Mouse (Mus musculus): Measurements from ENCODE around the gene Kdf1. TPM values are rescaled to one million over a fixed set of nuclear protein-coding genes. Genes with fewer than 3 reads are reported as not detected.

Gene Kdf1
- polyA plus RNA-seq, 1 experiment from 2014 or later = 0.57 TPM

DNA sequence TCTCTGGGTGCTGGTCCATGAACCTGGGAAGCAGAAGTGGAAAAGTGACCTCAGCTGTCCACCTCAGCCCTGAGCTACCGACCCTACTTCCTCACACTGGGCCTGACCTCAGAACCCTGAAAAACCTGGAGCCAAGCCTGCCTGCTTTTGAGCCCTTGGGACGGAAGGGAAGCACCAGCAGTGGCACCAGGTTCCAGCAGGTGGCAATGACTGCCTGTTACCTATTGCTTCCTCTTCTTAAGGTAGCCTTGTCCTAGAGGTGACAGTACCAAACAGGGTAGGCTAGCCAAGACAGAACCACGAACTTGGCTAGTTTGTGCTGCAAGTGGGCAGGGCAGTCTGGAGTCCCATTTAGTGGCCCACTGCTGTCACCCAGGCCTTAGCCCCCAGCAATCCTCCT lies 14.0 kb downstream of the Kdf1 start:
- H3K27ac ChIP-seq (replicated peaks) = no peak overlapping the region
- H3K9ac ChIP-seq (replicated peaks) = no peak overlapping the region
- no peak for ATAC-seq (ENCODE audit: low FRiP score, low read depth)
- H3K27me3 ChIP-seq = no peaks in the 10 kb centered on the region
- no peaks in the 10 kb centered on the region for H3K9me3 ChIP-seq
- no peak overlapping the region for H3K4me2 ChIP-seq (replicated peaks)
- H3K4me3 ChIP-seq = no peak overlapping the region
- WGBS = 95% methylated on average over 3 of the region's 3 CpGs
- no peaks in the 10 kb centered on the region for H3K4me1 ChIP-seq
- peaks cover 95% of the 10 kb centered on the region for H3K36me3 ChIP-seq

DNA sequence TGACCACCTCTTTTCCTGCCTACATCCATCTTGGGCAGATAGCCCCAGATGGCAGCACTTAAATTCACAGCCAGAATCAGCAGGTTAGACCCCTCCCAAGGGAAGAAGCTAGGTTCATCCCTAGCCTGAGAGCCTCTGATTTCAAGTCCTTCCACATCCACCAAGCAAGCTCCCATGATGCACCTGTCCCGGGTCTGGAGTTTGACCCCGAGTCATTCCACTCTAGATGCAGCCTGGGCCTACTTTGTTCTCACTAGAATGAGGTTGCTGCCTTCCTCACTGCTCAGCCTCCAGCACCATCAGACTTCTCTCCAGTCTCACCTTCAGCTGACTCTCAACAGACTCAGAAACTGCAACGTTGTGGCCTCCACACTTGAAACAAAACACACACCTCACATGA lies 17.3 kb downstream of the Kdf1 start:
- Histone ChIP-seq H3K9me3 (no peaks in the 10 kb centered on the region), H3K4me1 (no peaks in the 10 kb centered on the region), H3K4me2 (replicated peaks) (no peak overlapping the region), H3K4me3 (no peak overlapping the region), H3K27me3 (no peaks in the 10 kb centered on the region), H3K36me3 (peaks cover 99% of the 10 kb centered on the region), H3K27ac (replicated peaks) (no peak overlapping the region), H3K9ac (replicated peaks) (no peak overlapping the region)
- no peak for ATAC-seq (ENCODE audit: low FRiP score, low read depth)
- 84% methylated on average over 3 of the region's 3 CpGs for WGBS

DNA sequence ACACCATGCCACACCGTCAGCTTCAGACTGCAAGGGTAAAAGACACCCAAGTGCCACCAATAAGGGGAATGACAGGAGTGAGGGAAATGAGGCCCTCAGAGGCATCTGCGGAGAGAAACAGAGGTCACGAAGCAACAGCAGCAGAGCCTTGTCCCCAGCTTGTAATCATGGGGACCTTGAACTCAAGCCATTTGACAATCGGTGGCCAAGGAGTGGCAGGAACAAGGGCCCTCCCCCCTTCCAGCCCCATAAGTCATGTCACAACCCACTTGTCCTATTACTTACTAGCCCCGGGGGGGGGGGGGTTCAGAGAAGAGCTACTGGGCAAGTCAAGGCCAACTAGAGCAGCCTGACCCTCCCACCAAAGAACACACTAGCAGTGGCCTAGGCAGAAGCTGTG lies 17.9 kb downstream of the Kdf1 start:
- Histone ChIP-seq H3K4me2 (replicated peaks) (no peak overlapping the region), H3K27me3 (no peaks in the 10 kb centered on the region), H3K27ac (replicated peaks) (no peak overlapping the region), H3K9me3 (no peaks in the 10 kb centered on the region), H3K36me3 (peaks cover 99% of the 10 kb centered on the region), H3K9ac (replicated peaks) (no peak overlapping the region), H3K4me3 (no peak overlapping the region), H3K4me1 (no peaks in the 10 kb centered on the region)
- WGBS = 93% methylated on average over 5 of the region's 5 CpGs
- ATAC-seq (ENCODE audit: low FRiP score, low read depth) = no peak

DNA sequence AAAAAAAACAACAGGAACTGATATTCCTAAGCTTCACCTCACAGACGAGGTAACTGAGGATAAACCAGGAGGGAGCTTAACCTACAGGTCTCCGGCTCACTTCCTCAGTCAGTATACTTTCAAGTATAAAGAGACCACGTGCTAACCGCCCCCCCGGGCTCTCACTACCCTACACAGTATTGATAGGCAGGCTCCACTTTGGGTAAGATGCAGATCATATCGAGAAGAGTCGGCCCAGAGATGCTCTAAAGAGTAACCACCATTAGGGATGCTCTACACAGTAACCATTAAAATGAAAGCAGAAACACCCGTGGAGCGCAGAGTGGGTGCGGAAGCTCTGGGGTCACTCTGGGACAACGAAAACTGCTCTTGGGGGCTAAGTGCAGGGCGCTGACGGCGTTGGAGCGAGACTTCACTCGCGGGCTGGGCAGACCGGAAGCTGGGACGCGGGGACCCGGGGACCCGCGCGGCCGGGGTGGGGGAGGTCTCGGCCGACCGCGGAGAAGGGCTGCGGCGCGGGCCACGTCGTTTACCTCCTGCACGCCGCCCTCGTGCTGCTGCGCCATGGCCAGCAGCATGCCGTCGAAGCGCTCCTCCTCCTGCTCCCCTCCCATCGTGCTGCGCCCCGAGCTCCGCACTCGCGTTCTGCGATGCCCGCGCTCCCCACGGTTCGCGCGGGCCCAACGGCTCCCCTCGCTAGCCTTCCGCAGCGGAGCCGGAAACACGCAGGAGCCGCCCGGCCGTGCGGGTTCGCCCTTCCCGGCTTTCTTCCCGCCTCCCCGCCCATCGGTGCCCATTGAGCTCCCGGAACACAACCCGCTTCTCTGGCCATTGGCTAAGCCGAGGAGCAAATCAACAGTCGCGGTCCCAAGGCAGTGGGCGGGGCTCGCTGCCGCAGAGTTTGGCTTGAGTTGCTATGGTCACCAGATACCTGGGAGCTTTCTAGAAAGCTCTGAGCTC lies 26.8 kb downstream of the Kdf1 start, which contains the start of gene Nudc:
Gene Nudc (minus strand): TSS at position 725 of the 960 bp plus-strand sequence.
- H3K27ac ChIP-seq (replicated peaks) = peak within 1 kb of the TSS; percentile 69
- H3K4me3 ChIP-seq = peak within 1 kb of the TSS; percentile 97
- 0 out of 2 replicates have a peak, but pooled peaks cover 4% of the 10 kb centered on the region for H3K9me3 ChIP-seq
- H3K36me3 ChIP-seq = peaks cover 32% of the 10 kb centered on the region
- peak within 1 kb of the TSS; percentile 87 for H3K9ac ChIP-seq (replicated peaks)
- H3K4me2 ChIP-seq (replicated peaks) = peak within 1 kb of the TSS; percentile 88
- H3K4me1 ChIP-seq = peaks cover 20% of the 10 kb centered on the region
- ATAC-seq (ENCODE audit: low FRiP score, low read depth) = peak; percentile 97
- no peaks in the 10 kb centered on the region for H3K27me3 ChIP-seq
- under 1% methylated on average over 64 of the region's 77 CpGs for WGBS

DNA sequence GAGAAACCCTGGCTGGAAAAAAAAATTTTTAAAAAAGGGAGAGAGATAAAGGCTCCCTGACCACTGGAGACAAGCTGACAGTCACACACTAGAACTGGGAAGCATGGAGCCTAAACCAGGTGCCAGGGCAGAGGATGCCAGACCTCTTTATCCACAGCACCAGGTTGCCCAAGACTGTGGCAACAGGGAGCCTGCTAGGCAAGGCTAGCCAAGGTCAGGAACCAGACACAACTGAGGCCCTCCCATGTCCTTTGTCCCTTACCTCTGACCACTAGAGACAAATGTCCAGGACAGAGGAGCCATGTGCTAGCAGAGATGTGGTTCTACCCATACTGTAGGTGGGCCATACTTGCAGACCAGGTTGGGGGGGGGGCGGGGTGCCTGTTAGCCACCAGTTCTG lies 33.3 kb downstream of the Kdf1 start:
- 83% methylated on average over 1 of the region's 1 CpGs for WGBS
- Histone ChIP-seq H3K4me2 (replicated peaks) (no peak overlapping the region), H3K27ac (replicated peaks) (no peak overlapping the region), H3K4me1 (no peaks in the 10 kb centered on the region), H3K9ac (replicated peaks) (no peak overlapping the region), H3K9me3 (0 out of 2 replicates have a peak, but pooled peaks cover 4% of the 10 kb centered on the region), H3K4me3 (no peak overlapping the region), H3K36me3 (no peaks in the 10 kb centered on the region), H3K27me3 (peaks cover 9% of the 10 kb centered on the region; the same call in 1 of the 2 replicates)
- no peak for ATAC-seq (ENCODE audit: low FRiP score, low read depth)

DNA sequence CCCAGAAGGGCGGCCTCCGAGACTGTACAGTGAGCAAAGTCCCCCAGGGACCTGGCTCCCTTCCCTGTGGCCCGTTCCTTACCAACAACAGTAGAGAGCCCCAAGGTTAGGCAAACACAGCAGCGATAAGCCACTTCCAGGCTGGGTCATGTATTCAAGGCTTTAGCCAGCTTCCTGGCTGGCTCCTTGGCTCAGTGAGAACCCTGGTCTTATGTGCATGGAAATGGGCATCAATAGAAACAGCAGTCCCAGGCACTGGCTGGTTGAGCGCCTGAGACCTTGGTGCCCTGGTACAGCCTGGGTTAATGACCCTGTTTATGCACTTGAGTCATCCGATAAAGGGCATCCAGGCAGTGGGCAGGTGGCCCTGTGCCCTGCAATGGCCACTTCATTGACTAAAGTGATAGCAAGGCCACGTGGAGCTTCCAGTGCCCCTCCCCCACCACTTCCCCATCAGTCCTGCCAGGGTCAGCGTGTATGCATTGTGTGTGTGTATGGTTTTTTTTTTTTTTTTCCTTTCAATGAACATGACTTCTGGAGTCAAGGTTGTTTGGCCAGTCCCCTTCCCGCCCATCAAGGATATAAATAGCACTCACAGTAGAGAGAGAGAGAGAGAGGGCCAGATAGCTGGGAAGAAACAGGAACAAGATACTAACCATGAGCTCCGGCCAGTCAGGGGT lies 34.1 kb downstream of the Kdf1 start, which contains the start of gene Nr0b2:
Gene Nr0b2 (plus strand): TSS at position 609 of the 680 bp plus-strand sequence.
- no peaks in the 10 kb centered on the region for H3K4me1 ChIP-seq
- no peak within 1 kb of the TSS for H3K4me3 ChIP-seq
- no peak within 1 kb of the TSS for H3K4me2 ChIP-seq (replicated peaks)
- H3K27me3 ChIP-seq = peaks cover 9% of the 10 kb centered on the region; the same call in 1 of the 2 replicates
- no peak for ATAC-seq (ENCODE audit: low FRiP score, low read depth)
- H3K36me3 ChIP-seq = no peaks in the 10 kb centered on the region
- WGBS = 69% methylated on average over 10 of the region's 10 CpGs
- H3K9me3 ChIP-seq = 0 out of 2 replicates have a peak, but pooled peaks cover 4% of the 10 kb centered on the region
- no peak within 1 kb of the TSS for H3K27ac ChIP-seq (replicated peaks)
- no peak within 1 kb of the TSS for H3K9ac ChIP-seq (replicated peaks)

DNA sequence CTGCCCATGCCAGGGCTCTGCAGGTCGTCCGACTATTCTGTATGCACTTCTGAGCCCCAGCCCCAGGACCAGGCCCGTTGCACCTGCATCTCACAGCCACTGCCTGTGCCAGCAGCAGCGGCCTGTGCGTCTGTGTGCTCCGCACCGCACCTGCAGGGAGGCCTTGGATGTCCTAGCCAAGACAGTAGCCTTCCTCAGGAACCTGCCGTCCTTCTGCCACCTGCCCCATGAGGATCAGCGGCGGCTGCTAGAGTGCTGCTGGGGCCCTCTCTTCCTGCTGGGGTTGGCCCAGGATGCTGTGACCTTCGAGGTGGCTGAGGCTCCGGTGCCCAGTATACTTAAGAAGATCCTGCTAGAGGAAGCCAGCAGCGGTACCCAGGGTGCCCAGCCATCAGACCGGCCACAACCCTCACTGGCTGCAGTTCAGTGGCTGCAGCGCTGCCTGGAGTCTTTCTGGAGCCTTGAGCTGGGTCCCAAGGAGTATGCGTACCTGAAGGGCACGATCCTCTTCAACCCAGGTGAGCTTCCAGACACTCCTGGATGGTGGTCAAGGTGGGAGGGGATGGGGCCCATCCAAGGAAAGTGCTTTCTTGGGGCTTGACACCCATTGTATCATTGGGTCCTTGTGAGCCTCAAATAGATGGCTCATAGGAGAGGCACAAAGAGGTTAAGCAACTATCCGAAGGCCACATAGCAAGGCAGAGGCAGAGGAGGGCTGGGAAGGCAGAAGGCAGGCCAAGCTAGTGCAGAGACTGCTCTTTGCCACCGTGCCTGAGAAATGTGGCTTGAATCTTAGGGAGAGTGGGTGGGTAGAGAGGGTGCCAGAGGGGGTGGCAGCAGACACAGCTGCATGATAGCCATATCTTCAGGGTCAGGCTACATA lies 34.9 kb downstream of the Kdf1 start:
- H3K4me3 ChIP-seq = no peak overlapping the region
- no peak for ATAC-seq (ENCODE audit: low FRiP score, low read depth)
- peaks cover 9% of the 10 kb centered on the region; the same call in 1 of the 2 replicates for H3K27me3 ChIP-seq
- H3K9me3 ChIP-seq = no peaks in the 10 kb centered on the region
- H3K4me2 ChIP-seq (replicated peaks) = no peak overlapping the region
- H3K27ac ChIP-seq (replicated peaks) = no peak overlapping the region
- no peaks in the 10 kb centered on the region for H3K36me3 ChIP-seq
- no peak overlapping the region for H3K9ac ChIP-seq (replicated peaks)
- 82% methylated on average over 19 of the region's 19 CpGs for WGBS
- H3K4me1 ChIP-seq = no peaks in the 10 kb centered on the region

DNA sequence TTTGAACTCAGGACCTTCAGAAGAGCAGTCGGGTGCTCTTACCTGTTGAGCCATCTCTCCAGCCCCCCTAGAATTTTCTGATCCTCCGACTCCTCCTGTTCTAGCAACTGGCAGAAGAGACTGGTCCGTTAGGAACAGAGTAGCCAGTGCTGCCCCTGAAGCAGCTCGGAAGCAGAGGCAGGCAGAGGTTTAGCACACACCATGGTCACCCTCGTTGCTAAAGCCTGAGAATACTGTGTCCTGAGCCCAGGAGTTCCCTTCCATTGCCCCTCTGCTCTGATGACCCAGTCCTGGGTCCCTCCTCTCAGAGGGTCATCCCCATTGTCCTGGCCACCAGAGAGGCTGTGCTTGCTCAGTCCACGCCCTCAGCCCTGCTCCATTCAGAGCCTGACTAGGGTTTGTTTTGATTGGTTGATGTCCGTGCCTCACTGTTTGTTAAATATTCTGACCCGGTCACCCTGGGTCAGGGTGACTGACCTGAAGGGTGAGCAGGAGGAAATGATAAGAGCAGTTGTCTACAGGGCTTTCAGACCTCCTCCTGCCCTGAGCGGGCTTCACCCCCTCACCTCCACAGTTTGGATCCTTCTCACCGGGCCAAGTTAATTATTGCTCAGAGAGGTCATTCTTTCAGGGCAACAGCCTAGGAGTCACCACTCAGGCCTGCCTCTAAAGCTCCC lies 38.4 kb downstream of the Kdf1 start:
- no peak overlapping the region for H3K4me3 ChIP-seq
- 38% methylated on average over 10 of the region's 10 CpGs for WGBS
- no peaks in the 10 kb centered on the region for H3K9me3 ChIP-seq
- no peak for ATAC-seq (ENCODE audit: low FRiP score, low read depth)
- no peak overlapping the region for H3K9ac ChIP-seq (replicated peaks)
- H3K36me3 ChIP-seq = no peaks in the 10 kb centered on the region
- H3K4me1 ChIP-seq = no peaks in the 10 kb centered on the region
- no peak overlapping the region for H3K27ac ChIP-seq (replicated peaks)
- no peak overlapping the region for H3K4me2 ChIP-seq (replicated peaks)
- H3K27me3 ChIP-seq = no peaks in the 10 kb centered on the region; the same call in 1 of the 2 replicates

DNA sequence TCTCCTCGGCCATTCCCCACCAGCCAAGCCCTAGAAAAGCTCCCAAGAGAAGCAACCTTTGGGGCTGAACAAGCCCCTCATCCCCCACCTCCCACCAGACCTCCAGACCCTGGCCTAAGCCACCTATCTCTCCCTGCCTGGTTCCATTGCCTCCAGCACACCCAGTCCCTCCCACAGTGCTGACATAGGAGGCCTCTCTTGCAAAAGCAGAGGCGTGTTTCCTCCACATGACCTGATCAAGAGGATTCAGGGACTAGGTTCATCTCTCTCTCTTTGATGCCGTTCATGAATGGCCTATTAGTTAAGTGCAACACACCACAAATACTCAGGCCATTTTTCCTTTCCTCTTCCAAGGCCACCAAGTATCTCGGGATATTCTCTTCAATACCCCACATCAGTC lies 41.1 kb downstream of the Kdf1 start:
- no peak overlapping the region for H3K9ac ChIP-seq (replicated peaks)
- H3K9me3 ChIP-seq = peaks cover 7% of the 10 kb centered on the region; the same call in 1 of the 2 replicates
- H3K4me2 ChIP-seq (replicated peaks) = no peak overlapping the region
- H3K27ac ChIP-seq (replicated peaks) = no peak overlapping the region
- no peak for ATAC-seq (ENCODE audit: low FRiP score, low read depth)
- no peaks in the 10 kb centered on the region for H3K4me1 ChIP-seq
- H3K4me3 ChIP-seq = no peak overlapping the region
- no peaks in the 10 kb centered on the region for H3K36me3 ChIP-seq
- no peaks in the 10 kb centered on the region; the same call in 1 of the 2 replicates for H3K27me3 ChIP-seq
- WGBS = 74% methylated on average over 4 of the region's 4 CpGs

DNA sequence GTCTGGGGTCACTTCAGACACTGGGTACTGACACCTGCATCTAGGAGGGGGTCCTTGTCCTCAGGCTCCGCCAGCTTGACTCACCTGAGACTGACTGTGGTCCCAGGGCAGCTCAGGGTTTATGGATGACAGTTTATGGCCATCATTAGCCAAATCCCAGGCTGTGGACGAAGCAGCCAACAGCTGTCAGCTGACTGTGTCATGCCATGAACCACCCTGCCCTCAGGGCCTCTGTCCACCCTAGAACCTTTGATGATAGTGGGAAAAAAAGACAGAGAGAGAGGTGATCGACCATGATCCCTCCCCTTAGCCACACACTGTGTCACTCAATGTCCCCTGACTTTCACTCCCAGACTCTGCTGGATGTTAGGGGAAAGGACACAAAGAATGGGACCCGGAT lies 42.9 kb downstream of the Kdf1 start:
- H3K27me3 ChIP-seq = no peaks in the 10 kb centered on the region; the same call in 1 of the 2 replicates
- no peak for ATAC-seq (ENCODE audit: low FRiP score, low read depth)
- no peak overlapping the region for H3K27ac ChIP-seq (replicated peaks)
- H3K4me1 ChIP-seq = no peaks in the 10 kb centered on the region
- H3K4me3 ChIP-seq = no peak overlapping the region
- 78% methylated on average over 4 of the region's 4 CpGs for WGBS
- no peak overlapping the region for H3K9ac ChIP-seq (replicated peaks)
- peaks cover 7% of the 10 kb centered on the region; the same call in 1 of the 2 replicates for H3K9me3 ChIP-seq
- no peak overlapping the region for H3K4me2 ChIP-seq (replicated peaks)
- no peaks in the 10 kb centered on the region for H3K36me3 ChIP-seq

DNA sequence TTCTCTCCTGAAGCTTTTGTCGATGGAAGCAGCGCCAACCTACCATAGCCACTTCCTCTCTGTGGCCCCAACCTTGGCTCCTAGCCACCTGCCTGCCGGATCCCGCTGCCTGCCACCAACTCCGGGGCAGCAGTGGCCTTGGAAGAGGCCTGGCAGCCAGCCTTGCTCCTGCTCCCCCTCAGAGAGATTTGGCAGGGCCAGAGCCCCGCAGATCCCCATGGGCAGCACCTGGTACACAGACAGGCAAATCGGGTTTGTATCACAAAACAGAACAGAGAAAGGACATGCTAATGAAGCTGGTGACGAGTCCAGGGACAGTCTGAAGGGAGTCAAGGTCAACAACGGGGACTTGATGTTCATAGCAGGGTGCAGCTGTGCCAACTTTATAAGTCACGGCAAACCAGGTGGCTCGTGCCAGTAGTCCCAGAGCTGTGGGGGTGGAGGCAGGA lies 44.4 kb downstream of the Kdf1 start:
- Histone ChIP-seq H3K9ac (replicated peaks) (no peak overlapping the region), H3K36me3 (no peaks in the 10 kb centered on the region), H3K4me3 (no peak overlapping the region), H3K4me1 (no peaks in the 10 kb centered on the region), H3K9me3 (peaks cover 7% of the 10 kb centered on the region; the same call in 1 of the 2 replicates), H3K27me3 (no peaks in the 10 kb centered on the region; the same call in 1 of the 2 replicates), H3K27ac (replicated peaks) (no peak overlapping the region), H3K4me2 (replicated peaks) (no peak overlapping the region)
- 78% methylated on average over 11 of the region's 11 CpGs for WGBS
- no peak for ATAC-seq (ENCODE audit: low FRiP score, low read depth)

All from midbrain, embryonic 12.5 days (tissue).